Mouse (Mus musculus) E14TG2a.4 (cell line): ENCODE results near the gene Wwox.

Experiments used
- CTCF ChIP-seq: conservative IDR thresholded peaks from 2 replicates; pipeline ENCODE4 v1.5.1; 2014; ENCODE audit warnings: low read length
- NANOG ChIP-seq: IDR thresholded peaks from 2 replicates; pipeline ENCODE4 v1.6.1; 2014; ENCODE audit warnings: borderline replicate concordance, low read length, mixed read lengths
- POU5F1 ChIP-seq: IDR thresholded peaks from 2 replicates; pipeline ENCODE4 v1.6.1; 2014; ENCODE audit warnings: low read length, borderline replicate concordance

GRCm38 (mm10) chr8:115243465-115244027 is 804.1 kb downstream of the Wwox start:
- TF ChIP-seq CTCF (no peak), NANOG (no peak), POU5F1 (no peak)
